Mouse (Mus musculus) intestine, embryonic 15.5 days (tissue): ENCODE data around the gene Rngtt. TPM values are rescaled to one million over a fixed set of nuclear protein-coding genes. Genes with fewer than 3 reads are reported as not detected.

Experiments used
- ATAC-seq: fragments of 200-750 bp; cut with Nextera tagmentation; 2 replicates; pipeline ENCODE4 v1.8.0; 2017; ENCODE audit warnings: moderate TSS enrichment, moderate library complexity
- H3K27ac ChIP-seq: fragments of 300-500 bp; sonication (generic); 2 replicates; pipeline ENCODE4 v1.5.1; 2015; ENCODE audit warnings: mild to moderate bottlenecking, inconsistent platforms
- H3K27me3 ChIP-seq: fragments of 300-500 bp; sonication (generic); replicated peaks from 2 replicates; pipeline ENCODE4 v1.6.1; 2015; ENCODE audit warnings: inconsistent platforms
- H3K36me3 ChIP-seq: fragments of 300-500 bp; sonication (generic); 2 replicates; pipeline ENCODE4 v1.6.1; 2015; ENCODE audit warnings: inconsistent platforms
- H3K4me1 ChIP-seq: fragments of 300-500 bp; sonication (generic); replicated peaks from 2 replicates; pipeline ENCODE4 v1.6.1; 2015; ENCODE audit warnings: inconsistent platforms
- H3K4me2 ChIP-seq: fragments of 300-500 bp; sonication (generic); replicated peaks from 2 replicates; pipeline ENCODE4 v1.6.1; 2015; ENCODE audit warnings: mild to moderate bottlenecking, inconsistent platforms
- H3K4me3 ChIP-seq: fragments of 300-500 bp; sonication (generic); replicated peaks from 2 replicates; pipeline ENCODE4 v1.5.1; 2015; ENCODE audit warnings: inconsistent platforms
- H3K9ac ChIP-seq: fragments of 300-500 bp; sonication (generic); 2 replicates; pipeline ENCODE4 v1.6.1; 2015; ENCODE audit warnings: inconsistent platforms
- H3K9me3 ChIP-seq: fragments of 300-500 bp; sonication (generic); 2 replicates; pipeline ENCODE4 v1.6.1; 2016; ENCODE audit warnings: inconsistent platforms
- WGBS: fragments of 180-500 bp; shearing (Covaris S2); methylation state at CpG from one replicate; pipeline ENCODE4 v1.1.7; 2015; 5-methylcytosine and 5-hydroxymethylcytosine counted together
- polyA plus RNA-seq: library from polyadenylated mRNA; unstranded; fragments of >200 nt; fragmentation: Nextera tagmentation; extraction: Ambion mirVana; gene quantifications from 2 replicates; pipeline ENCODE4 v1.2.1, GENCODE M21; 2015

The Rngtt gene
- polyA plus RNA-seq, 1 experiment from 2014 or later, result 21.2 TPM

- H3K4me3 ChIP-seq, result no peak overlapping the region
- H3K9me3 ChIP-seq, result no peaks in the 10 kb centered on the region
- no peak overlapping the region for H3K27ac ChIP-seq
- no peak overlapping the region for H3K4me2 ChIP-seq
- no peaks in the 10 kb centered on the region for H3K4me1 ChIP-seq
- no peaks in the 10 kb centered on the region for H3K27me3 ChIP-seq
- no peak for ATAC-seq
- peaks cover 3% of the 10 kb centered on the region; the same call in 1 of the 2 replicates for H3K36me3 ChIP-seq
- H3K9ac ChIP-seq, result no peak overlapping the region
Measured at GRCm38 (mm10) chr4:33506638-33507037, 196.5 kb downstream of the Rngtt start.

GRCm38 (mm10) chr4:33510544-33510943 lies 200.4 kb downstream of the Rngtt start:
- no peaks in the 10 kb centered on the region for H3K36me3 ChIP-seq
- no peak overlapping the region for H3K4me3 ChIP-seq
- no peaks in the 10 kb centered on the region for H3K27me3 ChIP-seq
- no peak overlapping the region for H3K27ac ChIP-seq
- no peak; the same call in 1 of the 2 replicates for ATAC-seq
- H3K4me2 ChIP-seq, result no peak overlapping the region
- H3K9me3 ChIP-seq, result no peaks in the 10 kb centered on the region
- no peaks in the 10 kb centered on the region for H3K4me1 ChIP-seq
- no peak overlapping the region for H3K9ac ChIP-seq
- WGBS, result 80% methylated on average over 10 of the region's 10 CpGs

GRCm38 (mm10) chr4:33513421-33513820 lies 203.3 kb downstream of the Rngtt start:
- Histone ChIP-seq H3K27me3 (no peaks in the 10 kb centered on the region), H3K4me2 (no peak overlapping the region), H3K4me3 (no peak overlapping the region), H3K4me1 (no peaks in the 10 kb centered on the region), H3K27ac (no peak overlapping the region), H3K9ac (no peak overlapping the region), H3K9me3 (no peaks in the 10 kb centered on the region), H3K36me3 (no peaks in the 10 kb centered on the region)
- ATAC-seq, result no peak
- WGBS, result 61% methylated on average over 3 of the region's 3 CpGs

- no peaks in the 10 kb centered on the region for H3K9me3 ChIP-seq
- H3K4me3 ChIP-seq, result no peak overlapping the region
- WGBS, result 86% methylated on average over 10 of the region's 10 CpGs
- no peaks in the 10 kb centered on the region for H3K27me3 ChIP-seq
- H3K27ac ChIP-seq, result no peak overlapping the region
- no peaks in the 10 kb centered on the region for H3K36me3 ChIP-seq
- H3K4me1 ChIP-seq, result no peaks in the 10 kb centered on the region
- ATAC-seq, result no peak
- H3K4me2 ChIP-seq, result no peak overlapping the region
- H3K9ac ChIP-seq, result no peak overlapping the region
Measured at GRCm38 (mm10) chr4:33514108-33515000, 204.2 kb downstream of the Rngtt start.

GRCm38 (mm10) chr4:33520196-33520595 lies 210.1 kb downstream of the Rngtt start:
- WGBS, result 86% methylated on average over 7 of the region's 7 CpGs
- Histone ChIP-seq H3K27ac (no peak overlapping the region), H3K4me3 (no peak overlapping the region), H3K27me3 (no peaks in the 10 kb centered on the region), H3K36me3 (no peaks in the 10 kb centered on the region), H3K9ac (no peak overlapping the region), H3K4me1 (no peaks in the 10 kb centered on the region), H3K9me3 (no peaks in the 10 kb centered on the region), H3K4me2 (no peak overlapping the region)
- no peak for ATAC-seq

- Histone ChIP-seq H3K27ac (no peak overlapping the region), H3K9me3 (no peaks in the 10 kb centered on the region), H3K4me3 (no peak overlapping the region), H3K27me3 (no peaks in the 10 kb centered on the region), H3K36me3 (no peaks in the 10 kb centered on the region), H3K4me1 (no peaks in the 10 kb centered on the region), H3K9ac (no peak overlapping the region), H3K4me2 (no peak overlapping the region)
- WGBS, result 74% methylated on average over 10 of the region's 10 CpGs
- ATAC-seq, result no peak
Measured at GRCm38 (mm10) chr4:33520938-33521337, 210.8 kb downstream of the Rngtt start.

GRCm38 (mm10) chr4:33523774-33524173 lies 213.7 kb downstream of the Rngtt start:
- Histone ChIP-seq H3K9ac (no peak overlapping the region), H3K4me2 (no peak overlapping the region), H3K36me3 (no peaks in the 10 kb centered on the region), H3K27me3 (no peaks in the 10 kb centered on the region), H3K9me3 (no peaks in the 10 kb centered on the region), H3K4me3 (no peak overlapping the region), H3K4me1 (no peaks in the 10 kb centered on the region), H3K27ac (no peak overlapping the region)
- 75% methylated on average over 3 of the region's 3 CpGs for WGBS
- no peak for ATAC-seq

GRCm38 (mm10) chr4:33524481-33525141 lies 214.5 kb downstream of the Rngtt start:
- ATAC-seq, result no peak
- 92% methylated on average over 10 of the region's 10 CpGs for WGBS

GRCm38 (mm10) chr4:33525272-33525671 lies 215.2 kb downstream of the Rngtt start:
- WGBS, result 96% methylated on average over 4 of the region's 4 CpGs
- no peaks in the 10 kb centered on the region for H3K9me3 ChIP-seq
- no peak for ATAC-seq
- H3K4me3 ChIP-seq, result no peak overlapping the region
- no peaks in the 10 kb centered on the region for H3K4me1 ChIP-seq
- no peak overlapping the region for H3K27ac ChIP-seq
- no peaks in the 10 kb centered on the region for H3K36me3 ChIP-seq
- H3K4me2 ChIP-seq, result no peak overlapping the region
- no peak overlapping the region for H3K9ac ChIP-seq
- no peaks in the 10 kb centered on the region for H3K27me3 ChIP-seq

More at GRCm38 (mm10) chr4:33524481-33525141, 214.5 kb downstream of the Rngtt start:
- Histone ChIP-seq H3K36me3 (no peaks in the 10 kb centered on the region), H3K27ac (no peak overlapping the region), H3K4me3 (no peak overlapping the region), H3K4me2 (no peak overlapping the region), H3K4me1 (no peaks in the 10 kb centered on the region), H3K9ac (no peak overlapping the region), H3K9me3 (no peaks in the 10 kb centered on the region), H3K27me3 (no peaks in the 10 kb centered on the region)

- Histone ChIP-seq H3K36me3 (no peaks in the 10 kb centered on the region), H3K27ac (no peak overlapping the region), H3K9ac (no peak overlapping the region), H3K27me3 (no peaks in the 10 kb centered on the region), H3K4me2 (no peak overlapping the region), H3K4me3 (no peak overlapping the region), H3K4me1 (no peaks in the 10 kb centered on the region), H3K9me3 (no peaks in the 10 kb centered on the region)
- 53% methylated on average over 7 of the region's 7 CpGs for whole genome bisulfite sequencing
- no peak for ATAC-seq
Measured at GRCm38 (mm10) chr4:33526092-33526491, 216.0 kb downstream of the Rngtt start.

- 50% methylated on average over 9 of the region's 9 CpGs for WGBS
- H3K27me3 ChIP-seq, result no peaks in the 10 kb centered on the region
- no peak overlapping the region for H3K27ac ChIP-seq
- H3K36me3 ChIP-seq, result no peaks in the 10 kb centered on the region
- no peak overlapping the region for H3K9ac ChIP-seq
- no peak for ATAC-seq
- H3K4me3 ChIP-seq, result no peak overlapping the region
- H3K4me2 ChIP-seq, result no peak overlapping the region
- no peaks in the 10 kb centered on the region for H3K9me3 ChIP-seq
- no peaks in the 10 kb centered on the region for H3K4me1 ChIP-seq
Measured at GRCm38 (mm10) chr4:33526675-33527074, 216.6 kb downstream of the Rngtt start.

- Histone ChIP-seq H3K4me2 (no peak overlapping the region), H3K9ac (no peak overlapping the region), H3K4me1 (no peaks in the 10 kb centered on the region), H3K9me3 (no peaks in the 10 kb centered on the region), H3K36me3 (no peaks in the 10 kb centered on the region), H3K4me3 (no peak overlapping the region), H3K27me3 (no peaks in the 10 kb centered on the region), H3K27ac (no peak overlapping the region)
- no peak for ATAC-seq
- 75% methylated on average over 8 of the region's 8 CpGs for WGBS
Measured at GRCm38 (mm10) chr4:33532596-33532995, 222.5 kb downstream of the Rngtt start.
